12 mouse cellular contexts compared by ENCODE assay signal in the genomic region with DNA sequence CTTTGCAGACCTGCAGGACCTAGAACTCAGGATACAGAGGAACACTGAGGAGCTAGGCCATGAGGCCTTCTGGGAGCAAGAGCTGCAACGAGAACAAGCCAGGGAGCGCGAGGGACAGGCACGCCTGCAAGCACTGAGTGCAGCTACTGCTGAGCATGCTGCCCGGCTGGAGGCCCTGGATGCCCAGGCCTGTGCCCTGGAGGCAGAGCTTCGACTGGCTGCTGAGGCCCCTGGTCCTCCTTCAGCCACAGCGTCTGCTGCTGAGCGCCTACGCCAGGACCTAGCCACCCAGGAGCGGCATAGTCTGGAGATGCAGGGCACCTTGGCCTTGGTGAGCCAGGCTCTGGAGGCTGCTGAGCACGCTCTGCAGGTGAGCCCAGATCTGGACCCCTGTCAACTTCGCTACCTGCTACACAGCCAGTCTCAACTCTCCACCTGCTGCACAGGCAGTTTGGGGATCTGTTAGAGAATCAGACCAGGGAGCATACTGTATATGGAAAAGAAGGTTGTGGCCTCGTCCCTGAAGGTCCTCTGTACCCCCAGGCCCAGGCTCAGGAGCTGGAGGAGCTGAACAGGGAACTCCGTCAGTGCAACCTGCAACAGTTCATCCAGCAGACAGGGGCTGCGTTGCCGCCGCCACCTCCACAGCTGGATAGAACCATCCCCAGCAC. TPM values are rescaled to one million over a fixed set of nuclear protein-coding genes. Genes with fewer than 3 reads are reported as not detected.
DNase-seq lines count a peak whose midpoint lies in the region; ATAC-seq and TF ChIP-seq lines count a peak whose summit lies in the region.
"Had no signal": no experiment of that assay in that cellular context is flagged by ENCODE, and none has a peak within 500 bp of the region (broad histone marks: within the 10 kb centered on the region; RNA-seq: fewer than 3 reads in every experiment).

No protein-coding gene starts in this region.

- H3K4me3 ChIP-seq in erythroblast, embryonic 14.5 days (replicated peaks): peak overlapping the region; percentile 79
- peak overlapping the region; percentile 63 for H3K4me3 ChIP-seq in kidney, embryonic 15.5 days (replicated peaks)
- H3K4me3 ChIP-seq in bone marrow, adult 2 months (replicated peaks; ENCODE audit: control insufficient read depth, low read depth, low read length): no peak overlapping the region
- H3K4me3 ChIP-seq in liver, embryonic 13.5 days (replicated peaks): peak overlapping the region; percentile 82

- no peaks in the 10 kb centered on the region for H3K9me3 ChIP-seq in erythroblast, embryonic 14.5 days (ENCODE audit: control insufficient read depth, low read length)
- H3K9me3 ChIP-seq in kidney, embryonic 15.5 days (replicated peaks): no peaks in the 10 kb centered on the region
- no peaks in the 10 kb centered on the region for H3K9me3 ChIP-seq in liver, embryonic 13.5 days (replicated peaks)

- peak; percentile 23; the same call in 1 of the 2 replicates for TF ChIP-seq POLR2A in bone marrow, adult 2 months (IDR thresholded peaks at IDR 0.05; ENCODE audit: borderline replicate concordance, control insufficient read depth, low read depth, low read length)

- H3K27me3 ChIP-seq in erythroblast, embryonic 14.5 days (ENCODE audit: control insufficient read depth): no peaks in the 10 kb centered on the region
- no peaks in the 10 kb centered on the region for H3K27me3 ChIP-seq in kidney, embryonic 15.5 days
- no peaks in the 10 kb centered on the region for H3K27me3 ChIP-seq in liver, embryonic 13.5 days

- peaks cover 64% of the 10 kb centered on the region for H3K36me3 ChIP-seq in erythroblast, embryonic 14.5 days (ENCODE audit: control insufficient read depth)
- H3K36me3 ChIP-seq in kidney, embryonic 15.5 days: peaks cover 22% of the 10 kb centered on the region
- H3K36me3 ChIP-seq in liver, embryonic 13.5 days: peaks cover 31% of the 10 kb centered on the region

- peak overlapping the region; percentile 98; the same call in 1 of the 2 replicates for H3K27ac ChIP-seq in kidney, embryonic 15.5 days
- H3K27ac ChIP-seq in bone marrow, adult 2 months (ENCODE audit: control insufficient read depth, insufficient read depth, low read depth, low read length, poor library complexity): no peak overlapping the region
- H3K27ac ChIP-seq in liver, embryonic 13.5 days: peak overlapping the region; percentile 89

- H3K4me2 ChIP-seq in kidney, embryonic 15.5 days: peak overlapping the region; percentile 86
- H3K4me2 ChIP-seq in liver, embryonic 13.5 days: peak overlapping the region; percentile 100

- no peak for DNase-seq in kidney, adult 8-10 months
- no peak for DNase-seq in liver, embryonic 13.5 days
- DNase-seq in B cell, adult 2 months: no peak
- no peak for DNase-seq in adrenal gland, postnatal 36 days
- DNase-seq: adrenal gland, postnatal 25 days; cerebellum, postnatal 25 days; spleen, adult 18-20 months had no signal

- H3K9ac ChIP-seq in kidney, embryonic 15.5 days: peak overlapping the region; percentile 23; the same call in 1 of the 2 replicates
- peak overlapping the region; percentile 90 for H3K9ac ChIP-seq in liver, embryonic 13.5 days

- WGBS in kidney, embryonic 15.5 days: 90% methylated on average over 17 of the region's 17 CpGs
- WGBS in bone marrow, adult 2 months: 93% methylated on average over 17 of the region's 17 CpGs
- WGBS in liver, embryonic 13.5 days (ENCODE audit: insufficient replicate concordance): 90% methylated on average over 17 of the region's 17 CpGs

- ATAC-seq in erythroblast, adult 5-6 weeks (replicated peaks; ENCODE audit: low FRiP score, poor library complexity, severe bottlenecking): no peak
- no peak for ATAC-seq in kidney, embryonic 15.5 days (replicated peaks; ENCODE audit: low FRiP score)
- ATAC-seq in liver, embryonic 13.5 days (ENCODE audit: low read depth): no peak

- peaks cover 97% of the 10 kb centered on the region for H3K4me1 ChIP-seq in erythroblast, embryonic 14.5 days (ENCODE audit: control insufficient read depth)
- peaks cover 74% of the 10 kb centered on the region for H3K4me1 ChIP-seq in kidney, embryonic 15.5 days
- peaks cover 4% of the 10 kb centered on the region; the same call in 1 of the 2 replicates for H3K4me1 ChIP-seq in bone marrow, adult 2 months (ENCODE audit: control insufficient read depth, insufficient read depth, low read length)
- peaks cover 92% of the 10 kb centered on the region for H3K4me1 ChIP-seq in liver, embryonic 13.5 days (replicated peaks)

- TF ChIP-seq CTCF in bone marrow, adult 2 months (IDR thresholded peaks at IDR 0.05; ENCODE audit: control insufficient read depth, insufficient read depth, low read length): no peak

RNA-seq across cellular contexts. Expression of gene Rassf7, which starts 1.8 kb away (rescaled TPM):
- polyA plus RNA-seq in erythroblast, embryonic 14.5 days (2012): 7.3 and 10.7 TPM in 2 replicates
- total RNA-seq in erythroblast, adult 5-6 weeks (2015; ENCODE audit: low replicate concordance): 1.7 and 6.0 TPM in 2 replicates
- 3.9 and 12.2 TPM in 2 replicates for total RNA-seq in erythroblast, adult 5-6 weeks (2017; ENCODE audit: low replicate concordance)
- polyA plus RNA-seq in kidney, embryonic 15.5 days (2015; fragmentation: Nextera tagmentation; extraction: Ambion mirVana): 57.5 and 66.9 TPM in 2 replicates
- 10.1 and 17.9 TPM in 2 replicates for polyA plus RNA-seq in bone marrow, adult 2 months (2011; ENCODE audit: insufficient read depth, insufficient read length, low replicate concordance, missing spikeins)
- 23.9 and 26.7 TPM in 2 replicates for polyA plus RNA-seq in liver, embryonic 13.5 days (2015; fragmentation: Nextera tagmentation; extraction: Ambion mirVana)
- 1 to 10 TPM; 3.6 to 4.1 TPM for total RNA-seq in adrenal gland, postnatal 36 days (2021)

RNA-seq across cellular contexts. Expression of gene Lmntd2, which starts 3.6 kb away (rescaled TPM):
- polyA plus RNA-seq in erythroblast, embryonic 14.5 days (2012): 0.28 and 0.51 TPM in 2 replicates
- total RNA-seq in erythroblast, adult 5-6 weeks (2015; ENCODE audit: low replicate concordance): not detected in 2 replicates
- total RNA-seq in erythroblast, adult 5-6 weeks (2017; ENCODE audit: low replicate concordance): 0.17 and 1.7 TPM in 2 replicates
- polyA plus RNA-seq in kidney, embryonic 15.5 days (2015; fragmentation: Nextera tagmentation; extraction: Ambion mirVana): 3.4 and 3.5 TPM in 2 replicates
- polyA plus RNA-seq in bone marrow, adult 2 months (2011; ENCODE audit: insufficient read depth, insufficient read length, low replicate concordance, missing spikeins): 0.47 and 1.9 TPM in 2 replicates
- 0.59 and 0.71 TPM in 2 replicates for polyA plus RNA-seq in liver, embryonic 13.5 days (2015; fragmentation: Nextera tagmentation; extraction: Ambion mirVana)
- total RNA-seq in adrenal gland, postnatal 36 days (2021): under 1 TPM; 0.13 TPM
- total RNA-seq: layer of hippocampus, postnatal 14 days had no signal

RNA-seq across cellular contexts. Expression of gene Phrf1, which starts 11.1 kb away (rescaled TPM):
- polyA plus RNA-seq in erythroblast, embryonic 14.5 days (2012): 19.7 and 20.3 TPM in 2 replicates
- total RNA-seq in erythroblast, adult 5-6 weeks (2015; ENCODE audit: low replicate concordance): 24.9 and 30.0 TPM in 2 replicates
- 25.5 and 32.8 TPM in 2 replicates for total RNA-seq in erythroblast, adult 5-6 weeks (2017; ENCODE audit: low replicate concordance)
- polyA plus RNA-seq in kidney, embryonic 15.5 days (2015; fragmentation: Nextera tagmentation; extraction: Ambion mirVana): 73.1 and 78.3 TPM in 2 replicates
- 76.7 and 130 TPM in 2 replicates for polyA plus RNA-seq in bone marrow, adult 2 months (2011; ENCODE audit: insufficient read depth, insufficient read length, low replicate concordance, missing spikeins)
- 32.6 and 34.9 TPM in 2 replicates for polyA plus RNA-seq in liver, embryonic 13.5 days (2015; fragmentation: Nextera tagmentation; extraction: Ambion mirVana)
- total RNA-seq in adrenal gland, postnatal 36 days (2021): 10 to 100 TPM; 70.5 to 89.3 TPM

RNA-seq across cellular contexts. Expression of gene Lrrc56, which starts 23.5 kb away (rescaled TPM):
- 19.2 and 22.6 TPM in 2 replicates for polyA plus RNA-seq in erythroblast, embryonic 14.5 days (2012)
- total RNA-seq in erythroblast, adult 5-6 weeks (2015; ENCODE audit: low replicate concordance): 2.1 TPM in 1 of 2 replicates, not detected in the other
- total RNA-seq in erythroblast, adult 5-6 weeks (2017; ENCODE audit: low replicate concordance): 0.94 and 1.8 TPM in 2 replicates
- polyA plus RNA-seq in kidney, embryonic 15.5 days (2015; fragmentation: Nextera tagmentation; extraction: Ambion mirVana): 10.3 and 13.9 TPM in 2 replicates
- polyA plus RNA-seq in bone marrow, adult 2 months (2011; ENCODE audit: insufficient read depth, insufficient read length, low replicate concordance, missing spikeins): 2.2 and 3.1 TPM in 2 replicates
- 12.2 and 15.5 TPM in 2 replicates for polyA plus RNA-seq in liver, embryonic 13.5 days (2015; fragmentation: Nextera tagmentation; extraction: Ambion mirVana)
- total RNA-seq in adrenal gland, postnatal 36 days (2021): 1 to 10 TPM; 4.7 to 8.8 TPM

RNA-seq across cellular contexts. Expression of gene Hras, which starts 23.7 kb away (rescaled TPM):
- polyA plus RNA-seq in erythroblast, embryonic 14.5 days (2012): 34.0 and 43.9 TPM in 2 replicates
- total RNA-seq in erythroblast, adult 5-6 weeks (2015; ENCODE audit: low replicate concordance): 3.8 and 24.9 TPM in 2 replicates
- 11.4 and 20.8 TPM in 2 replicates for total RNA-seq in erythroblast, adult 5-6 weeks (2017; ENCODE audit: low replicate concordance)
- polyA plus RNA-seq in kidney, embryonic 15.5 days (2015; fragmentation: Nextera tagmentation; extraction: Ambion mirVana): 92.1 and 98.0 TPM in 2 replicates
- polyA plus RNA-seq in bone marrow, adult 2 months (2011; ENCODE audit: insufficient read depth, insufficient read length, low replicate concordance, missing spikeins): 108 and 168 TPM in 2 replicates
- 91.5 and 104 TPM in 2 replicates for polyA plus RNA-seq in liver, embryonic 13.5 days (2015; fragmentation: Nextera tagmentation; extraction: Ambion mirVana)
- 10 to 100 TPM; 89.1 to 93.9 TPM for total RNA-seq in adrenal gland, postnatal 36 days (2021)
